Mouse (Mus musculus): ENCODE data around the gene Eed. TPM values are rescaled to one million over a fixed set of nuclear protein-coding genes. Genes with fewer than 3 reads are reported as not detected.

Eed gene
- polyA plus RNA-seq, 1 experiment from 2014 or later, result 47.9 TPM

GRCm38 (mm10) chr7:89907950-89908349 is 72.8 kb downstream of the Eed start:
- Histone ChIP-seq H3K9me3 (replicated peaks; ENCODE audit: control insufficient read depth, low read length) (no peaks in the 10 kb centered on the region), H3K9ac (ENCODE audit: low read length) (no peak overlapping the region), H3K36me3 (ENCODE audit: control insufficient read depth, insufficient read depth) (no peaks in the 10 kb centered on the region), H3K4me1 (ENCODE audit: control insufficient read depth, insufficient read depth, low read length) (peaks cover 5% of the 10 kb centered on the region; the same call in 1 of the 2 replicates), H3K27me3 (ENCODE audit: control insufficient read depth, insufficient read depth, low read length) (no peaks in the 10 kb centered on the region), H3K4me2 (ENCODE audit: low read depth, low read length) (no peak overlapping the region), H3K27ac (ENCODE audit: low read length) (no peak overlapping the region), H3K4me3 (ENCODE audit: low read length) (no peak overlapping the region)
- 18% methylated on average over 8 of the region's 8 CpGs for WGBS
- ATAC-seq (replicated peaks; ENCODE audit: extremely low read depth, insufficient read depth, low FRiP score), result no peak

Other genes starting within 250 kb of the Eed start
- 0.18 and 0.24 TPM in 2 replicates for gene Ccdc81, start 77.4 kb downstream of the Eed start, polyA plus RNA-seq (2015; fragmentation: Nextera tagmentation; extraction: Ambion mirVana)
- gene Hikeshi, start 39.8 kb downstream of the Eed start, polyA plus RNA-seq (2015; fragmentation: Nextera tagmentation; extraction: Ambion mirVana), result 105 and 113 TPM in 2 replicates
- 26.9 and 27.5 TPM in 2 replicates for gene Picalm, start 149.2 kb upstream of the Eed start, polyA plus RNA-seq (2015; fragmentation: Nextera tagmentation; extraction: Ambion mirVana)

Measured in heart, embryonic 16.5 days (tissue).